Mouse (Mus musculus) midbrain, embryonic 10.5 days (tissue): Measurements from ENCODE around the gene Copa. TPM values are rescaled to one million over a fixed set of nuclear protein-coding genes. Genes with fewer than 3 reads are reported as not detected.

Source experiments
- DNase-seq: peaks from one replicate; pipeline ENCODE4 v3.0.0-alpha.2; 2017; ENCODE audit warnings: low spot score
- H3K27ac ChIP-seq: fragments of 300-500 bp; sonication (generic); replicated peaks from 2 replicates; pipeline ENCODE4 v1.5.1; 2016; ENCODE audit warnings: mild to moderate bottlenecking
- H3K27me3 ChIP-seq: fragments of 300-500 bp; sonication (generic); 2 replicates; pipeline ENCODE4 v1.6.1; 2016; ENCODE audit warnings: low read depth, mild to moderate bottlenecking; ENCODE audit not compliant: poor library complexity, severe bottlenecking
- H3K36me3 ChIP-seq: fragments of 300-500 bp; sonication (generic); 2 replicates; pipeline ENCODE4 v1.6.1; 2016; ENCODE audit warnings: mild to moderate bottlenecking, moderate library complexity
- H3K4me1 ChIP-seq: fragments of 300-500 bp; sonication (generic); 2 replicates; pipeline ENCODE4 v1.6.1; 2016
- H3K4me3 ChIP-seq: fragments of 300-500 bp; sonication (generic); 2 replicates; pipeline ENCODE4 v1.5.1; 2016; ENCODE audit warnings: mild to moderate bottlenecking, moderate library complexity
- H3K9me3 ChIP-seq: fragments of 300-500 bp; sonication (generic); replicated peaks from 2 replicates; pipeline ENCODE4 v1.6.1; 2016; ENCODE audit warnings: mild to moderate bottlenecking
- WGBS: fragments of 180-500 bp; shearing (Covaris S2); methylation state at CpG from one replicate; pipeline ENCODE4 v1.1.7; 2016; 5-methylcytosine and 5-hydroxymethylcytosine counted together
- polyA plus RNA-seq: library from polyadenylated mRNA; unstranded; fragments of >200 nt; fragmentation: Nextera tagmentation; extraction: Ambion mirVana; gene quantifications from 2 replicates; pipeline ENCODE4 v1.2.1, GENCODE M21; 2016

Gene Copa
- 175 and 206 TPM in 2 replicates for polyA plus RNA-seq

GRCm38 (mm10) chr1:172082101-172082898, at the start of gene Copa, which contains the start of gene Ncstn:
Gene Copa, plus strand, starts transcription at chr1:172082529.
Gene Ncstn, minus strand, starts transcription at chr1:172082795.
- under 1% methylated on average over 40 of the region's 40 CpGs for WGBS
- H3K9me3 ChIP-seq = no peaks in the 10 kb centered on the region
- H3K27ac ChIP-seq = peak within 1 kb of the TSS; percentile 94
- H3K27me3 ChIP-seq = no peaks in the 10 kb centered on the region
- DNase-seq = peak; percentile 95
- peak within 1 kb of the TSS; percentile 83 for H3K4me3 ChIP-seq
- peaks cover 37% of the 10 kb centered on the region for H3K36me3 ChIP-seq
- H3K4me1 ChIP-seq = peaks cover 30% of the 10 kb centered on the region

GRCm38 (mm10) chr1:172046410-172046809, 35.9 kb upstream of the Copa start:
- Histone ChIP-seq H3K9me3 (no peaks in the 10 kb centered on the region), H3K27me3 (peaks cover 9% of the 10 kb centered on the region), H3K36me3 (no peaks in the 10 kb centered on the region), H3K4me3 (no peak overlapping the region), H3K27ac (peak overlapping the region; percentile 85; the same call in 1 of the 2 replicates), H3K4me1 (peaks cover 36% of the 10 kb centered on the region)
- DNase-seq = no peak
- 75% methylated on average over 8 of the region's 8 CpGs for WGBS

- no peaks in the 10 kb centered on the region for H3K9me3 ChIP-seq
- H3K36me3 ChIP-seq = no peaks in the 10 kb centered on the region
- 12% methylated on average over 5 of the region's 5 CpGs for WGBS
- no peak overlapping the region for H3K4me3 ChIP-seq
- DNase-seq = peak; percentile 87
- peak overlapping the region; percentile 85 for H3K27ac ChIP-seq
- peaks cover 36% of the 10 kb centered on the region for H3K4me1 ChIP-seq
- peaks cover 13% of the 10 kb centered on the region for H3K27me3 ChIP-seq
These were observed 35.4 kb upstream of the Copa start for GRCm38 (mm10) chr1:172046938-172047337.

- no peaks in the 10 kb centered on the region for H3K36me3 ChIP-seq
- H3K27ac ChIP-seq = peak overlapping the region; percentile 85
- WGBS = 47% methylated on average over 6 of the region's 6 CpGs
- no peaks in the 10 kb centered on the region for H3K9me3 ChIP-seq
- H3K4me1 ChIP-seq = peaks cover 45% of the 10 kb centered on the region
- peaks cover 26% of the 10 kb centered on the region for H3K27me3 ChIP-seq
- no peak for DNase-seq
- peak overlapping the region; percentile 25 for H3K4me3 ChIP-seq
These were observed 34.0 kb upstream of the Copa start for GRCm38 (mm10) chr1:172048241-172048734.

GRCm38 (mm10) chr1:172049131-172049782, 33.1 kb upstream of the Copa start:
- Histone ChIP-seq H3K9me3 (no peaks in the 10 kb centered on the region), H3K36me3 (0 out of 2 replicates have a peak, but pooled peaks cover 4% of the 10 kb centered on the region), H3K27me3 (peaks cover 36% of the 10 kb centered on the region), H3K4me3 (peak overlapping the region; percentile 25; the same call in 1 of the 2 replicates), H3K4me1 (peaks cover 55% of the 10 kb centered on the region), H3K27ac (peak overlapping the region; percentile 85)
- DNase-seq = peak; percentile 71
- 26% methylated on average over 13 of the region's 13 CpGs for WGBS

- Histone ChIP-seq H3K4me3 (peak overlapping the region; percentile 61), H3K36me3 (0 out of 2 replicates have a peak, but pooled peaks cover 4% of the 10 kb centered on the region), H3K27me3 (peaks cover 61% of the 10 kb centered on the region), H3K4me1 (peaks cover 54% of the 10 kb centered on the region), H3K27ac (peak overlapping the region; percentile 81; the same call in 1 of the 2 replicates), H3K9me3 (no peaks in the 10 kb centered on the region)
- DNase-seq = no peak
- WGBS = 6% methylated on average over 10 of the region's 10 CpGs
These were observed 29.5 kb upstream of the Copa start for GRCm38 (mm10) chr1:172052766-172053279.

- no peak for DNase-seq
- Histone ChIP-seq H3K9me3 (no peaks in the 10 kb centered on the region), H3K4me1 (peaks cover 54% of the 10 kb centered on the region), H3K27ac (peak overlapping the region; percentile 81), H3K4me3 (peak overlapping the region; percentile 61), H3K36me3 (0 out of 2 replicates have a peak, but pooled peaks cover 4% of the 10 kb centered on the region), H3K27me3 (peaks cover 61% of the 10 kb centered on the region)
- WGBS = 3% methylated on average over 42 of the region's 42 CpGs
These were observed 28.5 kb upstream of the Copa start for GRCm38 (mm10) chr1:172053541-172054440.

- peaks cover 57% of the 10 kb centered on the region for H3K27me3 ChIP-seq
- DNase-seq = no peak
- peak overlapping the region; percentile 70; the same call in 1 of the 2 replicates for H3K27ac ChIP-seq
- 77% methylated on average over 4 of the region's 4 CpGs for WGBS
- peaks cover 65% of the 10 kb centered on the region for H3K4me1 ChIP-seq
- H3K36me3 ChIP-seq = 0 out of 2 replicates have a peak, but pooled peaks cover 4% of the 10 kb centered on the region
- H3K4me3 ChIP-seq = peak overlapping the region; percentile 61
- no peaks in the 10 kb centered on the region for H3K9me3 ChIP-seq
These were observed 26.1 kb upstream of the Copa start for GRCm38 (mm10) chr1:172056251-172056650.

GRCm38 (mm10) chr1:172057491-172057921, 24.8 kb upstream of the Copa start, which contains the start of gene Nhlh1:
Gene Nhlh1, minus strand, starts transcription at chr1:172057573.
- peak; percentile 46 for DNase-seq
- H3K27ac ChIP-seq = peak within 1 kb of the TSS; percentile 84
- no peaks in the 10 kb centered on the region for H3K9me3 ChIP-seq
- WGBS = 31% methylated on average over 2 of the region's 2 CpGs
- peak within 1 kb of the TSS; percentile 61 for H3K4me3 ChIP-seq
- peaks cover 47% of the 10 kb centered on the region for H3K27me3 ChIP-seq
- peaks cover 75% of the 10 kb centered on the region for H3K4me1 ChIP-seq
- H3K36me3 ChIP-seq = 0 out of 2 replicates have a peak, but pooled peaks cover 4% of the 10 kb centered on the region

- peak overlapping the region; percentile 20; the same call in 1 of the 2 replicates for H3K4me3 ChIP-seq
- no peak for DNase-seq
- peaks cover 68% of the 10 kb centered on the region for H3K4me1 ChIP-seq
- 60% methylated on average over 6 of the region's 6 CpGs for WGBS
- peak overlapping the region; percentile 84 for H3K27ac ChIP-seq
- no peaks in the 10 kb centered on the region for H3K9me3 ChIP-seq
- H3K36me3 ChIP-seq = 0 out of 2 replicates have a peak, but pooled peaks cover 4% of the 10 kb centered on the region
- H3K27me3 ChIP-seq = peaks cover 39% of the 10 kb centered on the region
These were observed 24.0 kb upstream of the Copa start for GRCm38 (mm10) chr1:172058321-172058720.

- DNase-seq = no peak
- H3K4me3 ChIP-seq = peak overlapping the region; percentile 11; the same call in 1 of the 2 replicates
- H3K36me3 ChIP-seq = peaks cover 5% of the 10 kb centered on the region
- 74% methylated on average over 7 of the region's 7 CpGs for WGBS
- peaks cover 66% of the 10 kb centered on the region for H3K4me1 ChIP-seq
- H3K9me3 ChIP-seq = no peaks in the 10 kb centered on the region
- peak overlapping the region; percentile 84 for H3K27ac ChIP-seq
- H3K27me3 ChIP-seq = peaks cover 34% of the 10 kb centered on the region
These were observed 23.5 kb upstream of the Copa start for GRCm38 (mm10) chr1:172058874-172059273.
